Mouse (Mus musculus) cerebellum, adult 18-20 months (tissue): ENCODE measurements around the gene Rpp21.

Source experiments
- DNase-seq, 2 experiments: peaks; one replicate each; pipeline ENCODE4 v3.0.0; 2021

Gene Rpp21

GRCm38 (mm10) chr17:36233572-36233971 lies 24.3 kb downstream of the Rpp21 start:
- DNase-seq, result no peak

GRCm38 (mm10) chr17:36231318-36231717 lies 26.6 kb downstream of the Rpp21 start:
- DNase-seq, result peak; percentile 54 to 84

GRCm38 (mm10) chr17:36229046-36229445 lies 28.8 kb downstream of the Rpp21 start:
- no peak for DNase-seq

- no peak for DNase-seq
Measured at GRCm38 (mm10) chr17:36226921-36227320, 30.9 kb downstream of the Rpp21 start.

GRCm38 (mm10) chr17:36225231-36225824 lies 32.5 kb downstream of the Rpp21 start:
- no peak for DNase-seq

- DNase-seq, result no peak
Measured at GRCm38 (mm10) chr17:36224451-36224850, 33.4 kb downstream of the Rpp21 start.

GRCm38 (mm10) chr17:36218594-36219155 lies 39.2 kb downstream of the Rpp21 start:
- DNase-seq, result no peak

GRCm38 (mm10) chr17:36215586-36215985 lies 42.3 kb downstream of the Rpp21 start:
- DNase-seq, result no peak

GRCm38 (mm10) chr17:36206846-36207245 lies 51.0 kb downstream of the Rpp21 start:
- DNase-seq, result no peak

- no peak for DNase-seq
Measured at GRCm38 (mm10) chr17:36205862-36206261, 52.0 kb downstream of the Rpp21 start.
